Mouse (Mus musculus) liver, embryonic 14.5 days (tissue): Measurements from ENCODE around the gene Clns1a. TPM values are rescaled to one million over a fixed set of nuclear protein-coding genes. Genes with fewer than 3 reads are reported as not detected.
A peak's percentile ranks its signal among the peaks of the same experiment; 100 is the strongest.

Source experiments
- ATAC-seq: fragments of 200-750 bp; cut with Nextera tagmentation; 2 replicates; pipeline ENCODE4 v1.8.0; 2017; ENCODE audit warnings: moderate number of reproducible peaks, mild to moderate bottlenecking, moderate library complexity; ENCODE audit not compliant: insufficient read depth
- DNase-seq, 3 experiments: peaks; one replicate each; pipeline ENCODE4 v3.0.0-alpha.2; 2012 to 2013; ENCODE audit warnings: low read depth in 3 of 3, low spot score in 3 of 3
- H3K27ac ChIP-seq: fragments of 300-500 bp; sonication (generic); 2 replicates; pipeline ENCODE4 v1.5.1; 2014; ENCODE audit warnings: moderate library complexity, mild to moderate bottlenecking, control low read depth, inconsistent platforms
- H3K27me3 ChIP-seq: fragments of 300-500 bp; sonication (generic); 2 replicates; pipeline ENCODE4 v1.6.1; 2014; ENCODE audit warnings: mild to moderate bottlenecking, low read length, moderate library complexity; ENCODE audit not compliant: control insufficient read depth, insufficient read depth
- H3K36me3 ChIP-seq: fragments of 300-500 bp; sonication (generic); replicated peaks from 2 replicates; pipeline ENCODE4 v1.6.1; 2014; ENCODE audit warnings: low read depth; ENCODE audit not compliant: control insufficient read depth, insufficient read depth
- H3K4me1 ChIP-seq, 2 experiments: fragments of 200-500 bp in 1 of 2; fragments of 300-500 bp in 1 of 2; sonication (generic) in 1 of 2; replicated peaks; 2 replicates each; pipeline ENCODE4 v1.6.1; 2012 to 2014; ENCODE audit warnings: antibody characterized with exemption in 1 of 2, inconsistent platforms in 1 of 2, low read length in 1 of 2; ENCODE audit not compliant: control insufficient read depth in 2 of 2, insufficient read depth in 2 of 2
- H3K4me2 ChIP-seq: fragments of 300-500 bp; sonication (generic); 2 replicates; pipeline ENCODE4 v1.6.1; 2014; ENCODE audit warnings: low read depth, mild to moderate bottlenecking, control low read depth, moderate library complexity
- H3K4me3 ChIP-seq, 2 experiments: fragments of 200-500 bp in 1 of 2; fragments of 300-500 bp in 1 of 2; sonication (generic) in 1 of 2; 2 replicates each; pipeline ENCODE4 v1.5.1; 2012 to 2014; ENCODE audit warnings: low read depth in 2 of 2, low read length in 2 of 2, mild to moderate bottlenecking in 2 of 2, control low read depth in 1 of 2, inconsistent platforms in 1 of 2, moderate library complexity in 1 of 2; ENCODE audit not compliant: insufficient read depth in 1 of 2
- H3K9ac ChIP-seq: fragments of 300-500 bp; sonication (generic); replicated peaks from 2 replicates; pipeline ENCODE4 v1.6.1; 2014; ENCODE audit warnings: mild to moderate bottlenecking, control low read depth, moderate library complexity
- H3K9me3 ChIP-seq: fragments of 300-500 bp; sonication (generic); 2 replicates; pipeline ENCODE4 v1.6.1; 2016; ENCODE audit warnings: low read length, mixed read lengths; ENCODE audit not compliant: control insufficient read depth
- CTCF ChIP-seq: IDR thresholded peaks from 2 replicates; pipeline ENCODE4 v1.5.1; 2016; ENCODE audit warnings: antibody characterized with exemption, low read depth, control low read depth
- EP300 ChIP-seq: IDR thresholded peaks from 2 replicates; pipeline ENCODE4 v1.6.1; 2016; ENCODE audit warnings: antibody characterized with exemption, low read depth
- WGBS: fragments of 180-500 bp; shearing (Covaris S2); extraction: QIAGEN DNeasy Blood & Tissue Kit; methylation state at CpG from one replicate; pipeline ENCODE4 v1.1.7; 2014; ENCODE audit not compliant: insufficient replicate concordance; 5-methylcytosine and 5-hydroxymethylcytosine counted together
- polyA plus RNA-seq, 2 experiments: library from polyadenylated mRNA; depleted of rRNA in 1 of 2; stranded (reverse) in 1 of 2; unstranded in 1 of 2; fragments of >200 nt; fragmentation: Nextera tagmentation in 1 of 2; extraction: Ambion mirVana in 1 of 2; gene quantifications; 2 replicates each; pipeline versions ENCODE4 v1.2.1 to v1.2.3; 2012 to 2014

The Clns1a gene
- polyA plus RNA-seq, 2 experiments = 36.5 to 65.4 TPM

DNA sequence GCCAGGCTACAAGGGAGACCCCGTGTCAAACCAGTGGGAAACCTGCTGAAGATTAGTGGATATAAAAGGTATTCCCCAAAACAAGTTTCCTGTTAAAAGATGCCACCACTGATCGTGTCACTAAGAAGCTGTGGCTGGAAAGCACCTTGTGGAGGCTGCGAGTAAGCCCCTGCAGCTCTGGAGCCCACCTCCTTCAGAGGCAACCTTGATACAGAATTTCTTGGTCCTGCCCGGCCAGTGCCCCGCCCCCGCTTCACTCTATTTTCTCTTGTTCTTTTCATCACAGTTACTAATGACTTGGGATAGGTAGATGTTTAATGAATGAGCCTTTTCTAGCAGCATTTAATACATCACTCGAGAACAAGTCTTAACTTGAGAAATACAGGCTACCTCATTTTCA is 29.6 kb downstream of the Clns1a start:
- Histone ChIP-seq H3K27ac (no peak overlapping the region), H3K4me2 (no peak overlapping the region), H3K9me3 (no peaks in the 10 kb centered on the region), H3K4me1 (peaks cover 0 to 9% of the 10 kb centered on the region in 2 experiments; a peak in 2 of 4 replicates), H3K4me3 (no peak overlapping the region), H3K9ac (no peak overlapping the region), H3K27me3 (no peaks in the 10 kb centered on the region), H3K36me3 (no peaks in the 10 kb centered on the region; the same call in 1 of the 2 replicates)
- ATAC-seq (no peak), DNase-seq (no peak)
- TF ChIP-seq EP300 = no peak
- TF ChIP-seq CTCF = no peak
- 77% methylated on average over 7 of the region's 7 CpGs for WGBS

DNA sequence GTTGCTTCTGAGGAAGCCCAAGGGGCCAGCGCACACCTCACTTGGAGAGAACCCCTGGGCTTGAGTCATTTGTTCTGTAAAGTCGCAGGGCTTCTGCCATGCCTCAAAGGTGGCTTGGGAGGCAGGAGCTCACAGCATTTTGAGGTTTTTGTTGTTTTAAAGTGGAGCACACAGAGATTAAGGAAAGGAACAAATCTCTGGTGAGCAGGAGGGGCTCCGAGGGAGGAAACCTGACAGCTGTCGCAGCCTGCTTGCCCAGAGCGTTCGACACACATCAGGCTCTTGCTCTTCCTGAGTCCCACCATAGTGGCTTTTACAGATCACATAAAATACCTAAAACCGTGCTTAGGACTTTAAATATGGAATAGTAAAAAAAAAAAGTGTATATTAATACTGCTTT is 30.3 kb downstream of the Clns1a start:
- no peaks in the 10 kb centered on the region for H3K9me3 ChIP-seq
- H3K4me1 ChIP-seq = peaks cover 0 to 14% of the 10 kb centered on the region in 2 experiments; a peak in 2 of 4 replicates
- no peak overlapping the region for H3K4me3 ChIP-seq
- TF ChIP-seq EP300 (no peak), CTCF (no peak)
- no peak for ATAC-seq
- no peak overlapping the region for H3K4me2 ChIP-seq
- no peak for DNase-seq
- H3K36me3 ChIP-seq = no peaks in the 10 kb centered on the region; the same call in 1 of the 2 replicates
- WGBS = 67% methylated on average over 7 of the region's 7 CpGs
- no peak overlapping the region for H3K27ac ChIP-seq
- H3K27me3 ChIP-seq = no peaks in the 10 kb centered on the region
- H3K9ac ChIP-seq = no peak overlapping the region

DNA sequence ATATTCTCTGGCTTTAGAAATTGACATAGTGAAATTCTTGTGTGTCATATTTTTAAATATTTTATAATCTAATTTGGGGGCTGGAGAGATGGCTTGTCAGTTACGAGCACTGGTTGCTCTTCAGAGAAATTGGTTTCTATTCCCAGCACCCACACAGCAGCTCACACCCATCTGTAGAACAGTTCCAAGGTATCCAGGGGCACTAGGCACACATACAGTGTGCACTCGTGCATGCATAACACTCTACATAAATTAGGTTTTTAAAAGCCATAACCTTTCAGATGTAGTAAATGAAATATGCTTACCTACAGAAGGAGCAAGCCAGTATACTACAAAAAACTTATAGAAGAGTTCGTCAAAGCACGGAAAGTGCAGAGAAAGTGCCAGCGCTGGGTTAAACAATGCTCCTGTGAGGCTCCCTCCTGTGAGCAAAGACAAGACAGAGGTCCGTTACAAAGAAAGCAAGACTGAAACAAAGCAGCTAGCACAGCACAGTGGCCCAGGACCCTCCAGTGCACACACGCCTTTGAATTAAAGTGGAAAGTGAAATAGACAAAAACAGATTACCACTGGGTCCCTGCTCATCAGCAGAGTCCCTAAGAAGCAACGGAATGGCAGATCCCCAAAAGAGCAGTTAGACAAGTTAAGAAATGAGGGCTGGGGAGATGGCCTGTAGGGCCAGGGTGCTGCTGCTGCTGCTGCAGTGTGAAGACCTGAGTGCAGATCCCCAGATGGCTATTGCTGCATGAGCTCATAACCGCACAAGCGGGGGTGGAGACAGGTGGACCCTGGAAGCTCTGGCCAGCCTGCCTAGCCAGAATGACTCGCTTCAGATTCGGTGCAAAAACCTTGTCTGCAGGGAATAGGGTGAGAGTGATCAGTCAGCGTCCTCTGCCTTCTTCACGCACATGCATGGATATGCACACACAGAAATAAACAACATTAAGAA is 32.5 kb downstream of the Clns1a start:
- Histone ChIP-seq H3K9me3 (no peaks in the 10 kb centered on the region), H3K4me2 (no peak overlapping the region), H3K27ac (no peak overlapping the region), H3K9ac (no peak overlapping the region), H3K4me3 (no peak overlapping the region), H3K36me3 (no peaks in the 10 kb centered on the region; the same call in 1 of the 2 replicates), H3K4me1 (peaks cover 12 to 25% of the 10 kb centered on the region in 2 experiments), H3K27me3 (no peaks in the 10 kb centered on the region)
- DNase-seq = no peak
- no peak for TF ChIP-seq CTCF
- no peak for TF ChIP-seq EP300
- WGBS = 77% methylated on average over 14 of the region's 14 CpGs
- no peak for ATAC-seq

DNA sequence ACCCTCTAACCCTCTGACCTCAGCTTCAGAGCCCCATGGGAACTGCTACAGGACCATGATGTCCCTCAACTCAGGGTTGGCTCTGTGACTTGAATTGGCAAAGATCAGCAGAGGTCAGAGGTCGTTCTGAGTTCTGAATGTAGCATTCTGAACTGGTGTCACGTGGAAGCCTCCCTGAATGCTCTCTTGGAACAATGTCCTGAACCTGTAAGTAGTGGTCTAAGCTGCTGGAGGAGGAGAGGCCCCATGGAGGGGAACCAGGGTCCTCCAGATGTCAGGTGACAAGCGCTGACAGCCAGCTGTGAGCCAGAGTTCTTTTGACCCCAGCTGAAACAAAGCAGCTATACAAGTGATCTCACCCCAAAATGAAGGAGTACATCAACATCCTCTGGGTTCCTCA is 34.0 kb downstream of the Clns1a start:
- no peak overlapping the region for H3K4me2 ChIP-seq
- no peak overlapping the region for H3K27ac ChIP-seq
- no peaks in the 10 kb centered on the region; the same call in 1 of the 2 replicates for H3K36me3 ChIP-seq
- DNase-seq (no peak), ATAC-seq (no peak)
- no peak overlapping the region for H3K9ac ChIP-seq
- H3K9me3 ChIP-seq = no peaks in the 10 kb centered on the region
- no peaks in the 10 kb centered on the region for H3K27me3 ChIP-seq
- TF ChIP-seq CTCF (no peak), EP300 (no peak)
- H3K4me3 ChIP-seq = no peak overlapping the region
- WGBS = 69% methylated on average over 3 of the region's 3 CpGs
- H3K4me1 ChIP-seq = peaks cover 16 to 35% of the 10 kb centered on the region in 2 experiments

DNA sequence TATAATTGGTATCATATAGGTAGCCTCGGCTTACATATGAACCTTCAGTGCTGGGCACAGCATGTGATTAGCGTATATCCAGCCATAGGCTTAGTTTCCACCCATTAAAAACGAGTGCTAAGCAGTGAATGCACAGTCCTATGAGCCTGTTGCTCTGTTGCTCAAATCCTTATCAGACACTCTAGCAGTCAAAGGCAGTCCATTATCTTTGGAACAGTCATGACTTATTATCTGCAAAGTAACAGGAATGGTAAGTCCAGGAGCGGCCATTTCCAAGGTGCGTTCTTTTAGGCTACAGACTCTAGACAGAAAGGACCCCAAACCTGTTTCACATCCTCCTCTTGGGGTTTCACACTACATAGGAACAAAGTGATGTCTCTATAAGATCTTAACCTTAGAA is 37.2 kb downstream of the Clns1a start:
- Histone ChIP-seq H3K36me3 (no peaks in the 10 kb centered on the region), H3K4me3 (no peak overlapping the region), H3K4me2 (peak overlapping the region; percentile 5), H3K9ac (no peak overlapping the region), H3K4me1 (peaks cover 25 to 51% of the 10 kb centered on the region in 2 experiments), H3K27ac (peak overlapping the region; percentile 41; the same call in 1 of the 2 replicates), H3K9me3 (no peaks in the 10 kb centered on the region), H3K27me3 (no peaks in the 10 kb centered on the region)
- TF ChIP-seq EP300 (peak; percentile 73), CTCF (no peak)
- 14% methylated on average over 5 of the region's 5 CpGs for WGBS
- ATAC-seq (peak; percentile 44), DNase-seq (peak in 1 of 3 experiments; percentile 52)
